Mouse (Mus musculus) brain, embryonic 14.5 days (tissue): ENCODE measurements around the gene Micu1. TPM values are rescaled to one million over a fixed set of nuclear protein-coding genes. Genes with fewer than 3 reads are reported as not detected.
"Not testable (repeated sequence)": the region's sequence is repeated elsewhere in the genome, so short reads cannot be mapped to it uniquely, and the experiment has no call there.

Experiments
- DNase-seq: peaks from one replicate; pipeline ENCODE4 v3.0.0-alpha.2; 2011; ENCODE audit warnings: low read depth
- CTCF ChIP-seq: fragments of 200-500 bp; IDR thresholded peaks from 2 replicates; pipeline ENCODE4 v1.5.1; 2012; ENCODE audit warnings: inconsistent platforms, mild to moderate bottlenecking, moderate library complexity, borderline replicate concordance; ENCODE audit not compliant: insufficient read depth, insufficient read length; ENCODE audit errors: extremely low read depth
- POLR2A ChIP-seq: fragments of 200-500 bp; IDR thresholded peaks from 2 replicates; pipeline ENCODE4 v1.6.1; 2012; ENCODE audit warnings: mild to moderate bottlenecking, inconsistent platforms, borderline replicate concordance; ENCODE audit not compliant: poor library complexity, insufficient read depth, insufficient read length, severe bottlenecking; ENCODE audit errors: extremely low read depth
- polyA plus RNA-seq: library from polyadenylated mRNA; depleted of rRNA; stranded (reverse); fragments of >200 nt; gene quantifications from 2 replicates; pipeline ENCODE4 v1.2.3, GENCODE M21; 2012

The Micu1 gene
- polyA plus RNA-seq, 1 experiment: 77.8 TPM

DNA sequence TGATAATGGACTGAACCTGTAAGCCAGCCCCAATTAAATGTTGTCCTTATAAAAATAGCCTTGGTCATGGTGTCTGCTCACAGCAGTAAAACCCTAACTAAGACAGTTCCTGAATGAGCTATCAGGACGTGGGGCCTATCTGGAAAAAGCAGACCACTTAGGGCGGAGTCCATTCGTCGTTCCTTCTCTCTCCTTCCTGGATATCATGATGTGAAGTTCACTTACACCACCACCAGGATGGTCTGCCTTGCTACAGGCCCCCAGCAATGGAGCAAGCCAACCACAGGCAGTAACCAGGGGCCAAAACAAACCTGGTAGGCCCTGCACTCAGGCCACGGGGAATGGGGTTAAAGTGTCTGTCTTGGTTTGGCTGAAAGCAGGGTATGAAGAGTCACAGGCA, 171.3 kb downstream of the Micu1 start:
- DNase-seq: no peak
- TF ChIP-seq POLR2A (no peak), CTCF (no peak)

DNA sequence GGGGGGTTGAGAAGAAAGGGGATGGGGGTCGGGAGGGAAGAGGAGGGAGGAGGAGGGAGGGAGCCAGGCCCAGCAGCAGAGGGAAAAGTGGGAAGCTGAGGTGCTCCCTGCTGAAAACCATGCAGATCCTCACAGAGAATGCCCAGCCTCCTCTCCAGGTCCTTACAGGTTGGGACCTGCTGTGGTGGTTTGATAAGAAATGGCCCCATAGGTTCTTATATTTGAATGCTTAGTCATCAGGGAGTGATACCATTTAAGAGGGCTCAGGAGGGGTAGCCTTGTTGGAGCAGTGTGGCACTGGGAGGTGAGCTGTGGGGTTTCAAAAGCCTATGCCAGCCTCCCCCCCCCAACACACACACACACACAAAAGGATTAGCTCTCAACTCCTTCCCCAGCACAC, 173.1 kb downstream of the Micu1 start:
- TF ChIP-seq POLR2A: no peak
- no peak for TF ChIP-seq CTCF
- DNase-seq: no peak

GRCm38 (mm10) chr10:59876698-59877097, 174.4 kb downstream of the Micu1 start:
- not testable (repeated sequence) for DNase-seq

DNA sequence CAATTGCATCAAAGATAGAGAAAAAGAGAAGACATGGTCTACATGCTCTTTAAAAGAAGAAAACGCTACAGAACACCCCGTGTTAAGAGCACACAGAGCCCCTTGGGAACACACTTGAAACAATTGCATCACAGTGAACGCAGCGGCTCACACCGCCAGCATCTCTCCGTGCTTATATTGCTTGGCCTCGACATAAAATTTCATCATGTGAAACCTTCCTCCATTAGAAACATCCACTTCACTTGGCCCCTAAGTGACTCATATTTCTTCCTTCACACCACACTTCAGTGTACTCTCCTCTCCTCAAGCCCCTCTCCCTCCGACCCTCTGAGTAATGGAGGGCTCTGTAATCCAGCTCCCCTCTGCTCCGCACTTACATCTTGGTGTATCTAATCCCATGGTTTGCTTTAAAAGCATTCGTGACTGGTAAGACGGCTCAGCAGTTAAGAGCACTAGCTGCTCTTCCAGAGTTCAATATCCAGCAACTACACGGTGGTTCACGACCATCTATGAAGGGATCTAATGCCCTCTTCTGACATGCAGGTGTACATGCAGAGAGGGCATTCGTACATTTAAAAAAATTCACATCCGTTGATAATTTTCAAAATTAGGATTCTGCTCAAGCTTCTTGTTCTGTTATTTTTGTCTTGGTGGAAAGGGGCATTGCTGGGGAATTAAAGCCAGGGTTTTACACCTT, 175.3 kb downstream of the Micu1 start:
- DNase-seq: no peak
- no peak for TF ChIP-seq POLR2A
- TF ChIP-seq CTCF: no peak

DNA sequence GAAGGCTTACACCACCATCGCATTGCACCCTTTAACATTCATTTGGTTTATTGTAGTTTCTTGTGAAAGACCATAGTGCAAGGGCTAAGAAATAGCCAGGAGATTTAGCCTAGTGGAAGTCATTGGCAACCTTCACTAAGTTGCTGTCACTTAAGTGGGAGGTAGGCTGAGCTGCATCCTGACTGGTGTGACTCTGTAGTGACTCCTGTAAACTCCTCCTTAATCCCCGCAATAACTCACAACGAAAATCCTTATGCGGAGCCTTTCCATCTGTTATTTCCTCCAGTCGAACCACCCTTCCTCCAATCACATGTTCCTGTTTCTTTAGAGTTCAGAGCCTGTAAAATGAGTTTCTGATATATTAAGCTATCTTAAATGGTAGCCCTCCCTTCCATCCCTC, 176.5 kb downstream of the Micu1 start:
- TF ChIP-seq CTCF: no peak
- no peak for TF ChIP-seq POLR2A
- DNase-seq: peak; percentile 57

DNA sequence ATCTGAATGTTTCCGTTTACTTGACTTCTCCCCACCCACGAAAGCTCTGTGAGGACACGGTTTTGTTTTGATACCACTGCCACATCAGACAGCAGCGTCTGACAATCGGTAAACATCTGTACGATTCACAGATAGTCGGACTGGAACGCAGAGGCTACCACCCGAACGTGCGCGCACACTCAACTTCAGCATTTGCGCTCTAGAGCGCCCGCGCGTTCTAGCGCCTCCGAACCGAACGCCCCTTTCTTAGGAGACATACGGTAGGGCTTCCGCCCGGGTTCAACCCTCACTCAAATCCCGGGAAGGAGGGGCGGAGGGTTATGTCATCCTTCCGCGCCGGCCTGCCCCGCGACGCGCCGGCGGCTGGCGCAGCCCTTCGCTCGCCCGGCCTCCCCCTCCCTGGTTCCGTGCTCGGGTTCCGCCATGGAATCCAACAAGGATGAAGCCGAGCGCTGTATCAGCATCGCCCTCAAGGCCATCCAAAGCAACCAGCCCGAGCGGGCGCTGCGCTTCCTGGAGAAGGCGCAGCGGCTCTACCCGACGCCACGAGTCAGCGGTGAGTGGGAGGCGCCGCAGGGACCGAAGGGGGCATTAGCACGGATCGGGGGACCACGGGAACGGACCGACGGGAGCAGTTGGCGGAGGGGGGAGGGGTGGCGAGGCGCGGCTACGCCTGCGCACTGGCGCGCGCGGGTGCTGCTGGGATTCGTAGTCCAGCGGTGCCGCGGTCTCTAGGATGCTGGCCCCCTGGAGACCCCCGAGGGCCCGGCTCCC, 177.2 kb downstream of the Micu1 start, which contains the start of gene Dnajb12:
TSS of gene Dnajb12 (plus strand) at position 302 of the 774 bp plus-strand sequence.
- peak; percentile 98 for DNase-seq
- TF ChIP-seq POLR2A: peak; percentile 45
- TF ChIP-seq CTCF: no peak

GRCm38 (mm10) chr10:59880029-59880386, 177.7 kb downstream of the Micu1 start:
- TF ChIP-seq POLR2A: no peak
- no peak for TF ChIP-seq CTCF
- no peak for DNase-seq

- TF ChIP-seq POLR2A: no peak
- no peak for TF ChIP-seq CTCF
- no peak for DNase-seq
Measured at GRCm38 (mm10) chr10:59880837-59881236, 178.6 kb downstream of the Micu1 start.

DNA sequence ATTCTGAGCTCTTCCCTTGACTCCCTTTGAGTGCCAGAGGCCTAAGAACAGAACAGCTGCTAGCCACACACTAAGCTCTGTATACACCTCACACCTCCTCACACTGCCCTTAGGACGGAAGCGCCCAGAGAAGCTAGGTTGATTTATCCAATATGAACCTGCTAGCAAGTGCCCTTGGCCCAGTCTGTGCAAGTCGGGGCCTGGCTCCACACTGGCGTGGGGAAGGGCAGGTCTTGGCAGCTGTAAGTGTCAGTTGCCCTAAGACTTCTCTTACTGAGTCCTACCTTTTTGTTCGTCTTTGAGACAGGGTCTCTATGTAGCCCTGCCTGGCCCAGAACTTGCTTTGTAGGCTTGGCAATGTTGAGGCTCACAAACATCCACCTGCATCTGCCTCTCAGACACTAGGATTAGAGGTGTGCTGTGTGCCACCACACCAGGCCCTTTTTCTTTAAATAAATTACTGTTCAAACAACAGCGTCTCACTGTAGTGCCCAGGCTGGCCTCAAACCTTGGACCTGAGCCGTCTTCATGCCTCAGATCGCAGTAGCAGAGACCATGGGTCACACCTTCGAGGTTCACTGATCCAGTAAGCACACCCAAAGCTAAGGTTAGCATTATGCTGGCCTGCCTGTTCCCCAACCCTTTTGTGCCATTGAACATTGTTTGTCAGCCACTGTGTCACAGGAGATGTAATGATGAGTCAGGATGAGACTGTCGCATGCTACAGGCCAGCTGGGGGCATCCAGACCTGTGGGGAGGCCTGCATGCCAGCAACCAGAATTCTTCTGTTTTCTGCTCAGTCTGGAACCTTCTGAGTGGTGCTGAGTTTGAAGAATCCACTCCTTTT, 182.3 kb downstream of the Micu1 start:
- no peak for DNase-seq
- no peak for TF ChIP-seq CTCF
- no peak for TF ChIP-seq POLR2A

- TF ChIP-seq POLR2A (no peak), CTCF (no peak)
- no peak for DNase-seq
Measured at GRCm38 (mm10) chr10:59885174-59886080, 183.2 kb downstream of the Micu1 start.

DNA sequence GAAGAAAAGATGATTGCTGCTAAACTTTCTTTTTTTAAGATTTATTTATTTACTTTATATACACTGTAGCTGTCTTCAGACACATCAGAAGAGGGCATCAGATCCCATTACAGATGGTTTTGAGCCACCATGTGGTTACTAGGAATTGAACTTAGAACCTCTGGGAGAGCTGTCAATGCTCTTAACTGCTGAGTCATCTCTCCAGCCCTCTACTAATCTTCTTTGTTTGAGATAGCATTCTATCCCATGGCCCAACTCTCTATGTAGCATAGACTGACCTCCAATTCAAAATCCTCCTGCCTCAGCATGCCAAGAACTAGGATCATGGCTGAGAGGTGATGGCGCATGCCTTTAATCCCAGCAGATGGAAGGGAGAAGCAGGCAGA, 183.8 kb downstream of the Micu1 start:
- no peak for DNase-seq
- TF ChIP-seq POLR2A (no peak), CTCF (no peak)

DNA sequence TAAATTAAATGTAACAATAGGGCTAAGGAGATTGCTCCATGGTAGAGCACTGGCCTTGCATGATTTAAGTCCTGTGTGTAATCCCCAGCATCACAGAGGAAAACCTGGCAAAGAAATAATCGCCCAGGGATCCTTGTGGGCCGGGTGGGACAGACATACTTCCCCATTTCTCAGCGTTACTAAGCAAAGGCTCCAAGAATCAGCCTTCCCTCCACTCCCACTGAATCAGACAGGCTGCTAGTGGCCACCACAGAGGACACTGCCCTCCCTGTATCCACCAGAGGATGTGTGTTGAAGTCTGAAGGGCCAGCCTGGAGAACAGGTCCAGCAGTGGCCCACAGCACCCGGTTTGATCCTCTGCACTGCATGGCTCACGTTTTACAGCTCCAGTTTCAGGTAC, 185.2 kb downstream of the Micu1 start:
- DNase-seq: no peak
- TF ChIP-seq POLR2A (no peak), CTCF (no peak)
